Mouse (Mus musculus) layer of hippocampus, adult 8-10 months (tissue): ENCODE results near the gene Npas3. TPM values are rescaled to one million over a fixed set of nuclear protein-coding genes. Genes with fewer than 3 reads are reported as not detected.

Experiments used
- DNase-seq, 2 experiments: peaks; one replicate each; pipeline ENCODE4 v3.0.0; 2022; ENCODE audit warnings: low spot score in 2 of 2
- total RNA-seq, 4 experiments: library from RNA; stranded (reverse); gene quantifications; 2 replicates each; pipeline ENCODE4 v1.2.4; 2022

The Npas3 gene
- total RNA-seq, 4 experiments from 2014 or later, result 20.9 to 30.4 (median 26.6) TPM

DNA sequence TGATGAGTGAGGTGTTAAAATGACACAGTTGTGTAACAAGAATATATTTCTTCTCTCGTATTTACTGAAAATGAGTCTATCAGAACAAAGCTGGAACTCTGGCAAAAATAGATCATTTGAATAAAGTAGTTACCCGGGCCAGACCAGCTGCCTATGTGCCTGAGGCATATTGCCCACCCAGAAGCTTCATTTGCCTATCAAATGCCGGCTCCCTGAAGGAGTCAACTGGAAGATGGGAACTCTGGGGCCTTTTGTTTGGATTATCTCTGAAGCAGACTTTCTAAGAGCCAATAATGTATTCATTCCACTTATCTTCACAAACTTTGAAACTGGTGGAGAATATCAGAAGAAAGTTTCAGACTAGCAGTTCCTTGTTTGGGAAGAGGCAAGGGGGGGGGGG, 862.5 kb downstream of the Npas3 start:
- no peak for DNase-seq

GRCm38 (mm10) chr12:54120386-54120785, 871.9 kb downstream of the Npas3 start:
- no peak for DNase-seq

DNA sequence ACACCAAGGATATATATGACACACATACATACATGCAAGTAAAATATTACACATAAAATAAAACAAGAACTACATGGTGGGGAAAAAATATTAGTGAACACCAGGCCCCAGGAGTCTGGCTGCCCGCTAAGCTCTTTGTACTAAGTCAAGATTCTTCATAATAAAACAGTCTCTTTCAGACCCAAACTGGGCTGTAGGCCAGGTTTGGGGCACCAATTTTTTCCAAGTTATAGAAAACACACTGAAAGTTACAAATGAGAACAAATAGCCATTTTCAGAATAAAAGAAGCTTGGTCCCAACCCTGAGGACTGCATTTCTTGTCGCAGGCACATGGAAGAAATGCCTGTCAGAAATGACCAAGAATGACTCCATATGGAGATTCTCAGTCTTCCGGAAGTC, 872.8 kb downstream of the Npas3 start:
- DNase-seq, result no peak
